Mouse (Mus musculus): ENCODE results near the gene 1700025C18Rik.

Gene 1700025C18Rik

DNA sequence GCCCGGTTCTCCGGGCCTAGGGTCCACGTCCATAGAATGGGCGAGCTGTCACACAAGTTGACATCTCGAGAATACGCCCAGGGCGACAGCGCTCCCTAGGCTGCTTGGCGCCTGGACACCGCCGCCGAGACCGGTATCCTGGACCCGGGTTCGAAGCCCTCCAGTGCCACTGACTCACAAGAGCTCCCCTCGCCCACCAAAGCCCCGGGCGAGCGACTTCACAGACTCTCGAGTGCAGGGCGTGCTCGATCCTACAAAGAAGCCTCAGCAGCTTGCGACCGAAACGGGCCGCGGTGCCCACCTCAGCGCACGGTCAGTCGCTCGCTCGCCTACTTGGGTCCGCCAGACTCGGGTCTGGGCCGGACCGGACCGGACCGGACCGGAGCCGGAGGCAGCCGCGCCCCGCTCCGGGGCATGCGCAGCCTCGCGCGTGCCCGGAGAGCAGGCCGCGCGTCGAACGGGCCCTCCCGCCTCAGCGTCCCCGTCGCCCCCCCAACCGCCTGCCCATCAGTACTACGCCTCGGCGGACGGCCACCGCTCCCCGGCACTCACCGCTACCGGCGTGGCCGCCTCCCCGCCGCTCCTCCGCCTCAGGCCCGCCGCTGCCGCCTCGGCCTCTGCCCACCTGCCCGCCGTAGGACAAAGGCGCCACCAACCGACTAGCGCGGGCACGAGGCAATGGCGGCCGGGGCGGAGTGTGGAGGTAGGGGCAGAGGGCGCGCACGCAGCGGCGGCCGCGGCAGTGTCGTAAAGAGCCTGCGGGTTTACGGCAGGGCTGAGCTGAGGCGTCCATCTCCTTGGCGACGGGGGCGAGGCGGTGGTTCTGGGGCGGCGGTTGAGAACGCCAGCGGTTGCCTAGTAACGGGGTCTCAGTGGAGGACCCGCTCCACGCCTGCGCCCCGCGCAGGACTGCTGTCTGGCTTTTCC is 56.2 kb downstream of the 1700025C18Rik start, which contains the start of gene Ncoa5:
Gene Ncoa5, minus strand, starts transcription at position 737 of the 927 bp plus-strand sequence.
- DNase-seq = peak; percentile 99

DNA sequence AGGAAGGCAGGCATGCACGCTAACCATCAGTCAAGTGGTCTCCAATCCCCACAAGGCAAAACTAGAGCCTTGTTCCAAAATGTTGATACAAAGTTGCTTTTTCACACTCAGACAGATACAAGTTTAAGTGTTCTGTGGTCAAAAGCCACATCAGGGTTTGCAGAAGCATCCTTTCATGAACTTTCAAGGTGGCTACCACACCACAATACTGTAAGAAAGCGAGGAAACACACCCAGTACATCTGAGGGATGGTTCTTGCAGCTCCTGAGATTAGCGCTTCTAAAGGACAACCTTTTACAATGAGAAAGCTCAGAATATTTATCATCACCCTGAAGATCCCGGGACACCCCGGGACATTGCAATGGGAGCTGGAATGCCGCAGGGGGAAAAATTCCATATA is 57.2 kb downstream of the 1700025C18Rik start:
- no peak for DNase-seq

DNA sequence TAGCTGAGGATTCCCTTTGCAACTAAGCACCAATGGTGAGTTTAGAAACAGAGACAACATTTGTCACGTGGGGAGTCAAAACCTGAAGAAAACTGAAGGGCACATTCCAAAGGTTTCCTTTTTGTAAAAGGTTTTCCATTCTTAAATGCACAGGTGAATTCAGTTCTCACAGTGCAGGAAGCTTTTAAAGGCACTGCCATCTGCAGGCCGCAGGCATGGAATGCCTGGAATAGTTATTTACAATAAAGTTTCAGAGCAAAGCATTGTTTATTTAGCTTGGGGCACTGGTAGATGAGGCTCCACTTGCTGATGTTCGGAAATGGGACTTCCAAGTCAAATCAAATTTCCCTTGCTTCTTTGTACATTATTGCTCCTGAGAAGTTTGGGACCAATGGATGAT is 58.0 kb downstream of the 1700025C18Rik start:
- no peak for DNase-seq

Data from lung, postnatal 10 days (tissue).